Mouse (Mus musculus): ENCODE measurements around the gene Nkx6-2. TPM values are rescaled to one million over a fixed set of nuclear protein-coding genes. Genes with fewer than 3 reads are reported as not detected.

Gene Nkx6-2
- polyA plus RNA-seq (2014; fragmentation: Illumina TruSeq; extraction: RNeasy Lipid Tissue Mini Kit (QIAGEN cat#74804); ENCODE audit: low read depth, low replicate concordance), result not detected

GRCm38 (mm10) chr7:139582595-139582994 is at the start of gene Nkx6-2:
Gene Nkx6-2 (minus strand): TSS chr7:139582797.

Other genes starting within 250 kb of the Nkx6-2 start
- 31.7 TPM for gene Inpp5a, start 193.7 kb downstream of the Nkx6-2 start, polyA plus RNA-seq (2014; fragmentation: Illumina TruSeq; extraction: RNeasy Lipid Tissue Mini Kit (QIAGEN cat#74804); ENCODE audit: low read depth, low replicate concordance)
- gene Cfap46, start 101.0 kb upstream of the Nkx6-2 start, polyA plus RNA-seq (2014; fragmentation: Illumina TruSeq; extraction: RNeasy Lipid Tissue Mini Kit (QIAGEN cat#74804); ENCODE audit: low read depth, low replicate concordance), result 22.5 TPM

All from testis, adult 10 weeks (tissue).